Mouse (Mus musculus) retina, postnatal 1 day (tissue): Measurements from ENCODE around the gene Sumo1.
"Not testable (repeated sequence)": the region's sequence is repeated elsewhere in the genome, so short reads cannot be mapped to it uniquely, and the experiment has no call there.

Source experiments
- DNase-seq: peaks from one replicate; pipeline ENCODE4 v3.0.0-alpha.2; 2012

Sumo1 gene

GRCm38 (mm10) chr1:59670641-59671168 lies at the start of gene Sumo1:
Gene Sumo1 (minus strand): TSS chr1:59670834.
- DNase-seq, result peak; percentile 97

- peak; percentile 63 for DNase-seq
Observed at GRCm38 (mm10) chr1:59719900-59720299, 49.3 kb upstream of the Sumo1 start.

- no peak for DNase-seq
Observed at GRCm38 (mm10) chr1:59701766-59702165, 31.1 kb upstream of the Sumo1 start.

- no peak for DNase-seq
Observed at GRCm38 (mm10) chr1:59698207-59698606, 27.6 kb upstream of the Sumo1 start.

- DNase-seq, result no peak
Observed at GRCm38 (mm10) chr1:59697751-59698150, 27.1 kb upstream of the Sumo1 start.

GRCm38 (mm10) chr1:59690467-59690866 lies 19.8 kb upstream of the Sumo1 start:
- DNase-seq, result no peak

- no peak for DNase-seq
Observed at GRCm38 (mm10) chr1:59687493-59687892, 16.9 kb upstream of the Sumo1 start.

GRCm38 (mm10) chr1:59684819-59685755 lies 14.5 kb upstream of the Sumo1 start, which contains the start of gene Nop58:
Gene Nop58 (plus strand): TSS chr1:59684971.
- peak; percentile 99 for DNase-seq

- DNase-seq, result no peak
Observed at GRCm38 (mm10) chr1:59683926-59684818, 13.5 kb upstream of the Sumo1 start.

GRCm38 (mm10) chr1:59673661-59674060 lies 3.0 kb upstream of the Sumo1 start:
- DNase-seq, result no peak

GRCm38 (mm10) chr1:59669962-59670630 lies 538 bp downstream of the Sumo1 start:
- no peak for DNase-seq

- no peak for DNase-seq
Observed at GRCm38 (mm10) chr1:59668871-59669270, 1.8 kb downstream of the Sumo1 start.

- DNase-seq, result no peak
Observed at GRCm38 (mm10) chr1:59663456-59664135, 7.0 kb downstream of the Sumo1 start.

GRCm38 (mm10) chr1:59656244-59657171 lies 14.1 kb downstream of the Sumo1 start:
- no peak for DNase-seq

GRCm38 (mm10) chr1:59653243-59653911 lies 17.3 kb downstream of the Sumo1 start:
- no peak for DNase-seq

GRCm38 (mm10) chr1:59651201-59651819 lies 19.3 kb downstream of the Sumo1 start:
- no peak for DNase-seq

GRCm38 (mm10) chr1:59646502-59646901 lies 24.1 kb downstream of the Sumo1 start:
- not testable (repeated sequence) for DNase-seq

GRCm38 (mm10) chr1:59642488-59642887 lies 28.1 kb downstream of the Sumo1 start:
- DNase-seq, result no peak

GRCm38 (mm10) chr1:59638371-59638770 lies 32.3 kb downstream of the Sumo1 start:
- no peak for DNase-seq

GRCm38 (mm10) chr1:59636349-59636748 lies 34.3 kb downstream of the Sumo1 start:
- no peak for DNase-seq
